Mouse (Mus musculus): ENCODE measurements around the gene Rundc1. TPM values are rescaled to one million over a fixed set of nuclear protein-coding genes. Genes with fewer than 3 reads are reported as not detected.

Rundc1 gene
- polyA plus RNA-seq, 1 experiment from 2014 or later: 24.1 TPM

DNA sequence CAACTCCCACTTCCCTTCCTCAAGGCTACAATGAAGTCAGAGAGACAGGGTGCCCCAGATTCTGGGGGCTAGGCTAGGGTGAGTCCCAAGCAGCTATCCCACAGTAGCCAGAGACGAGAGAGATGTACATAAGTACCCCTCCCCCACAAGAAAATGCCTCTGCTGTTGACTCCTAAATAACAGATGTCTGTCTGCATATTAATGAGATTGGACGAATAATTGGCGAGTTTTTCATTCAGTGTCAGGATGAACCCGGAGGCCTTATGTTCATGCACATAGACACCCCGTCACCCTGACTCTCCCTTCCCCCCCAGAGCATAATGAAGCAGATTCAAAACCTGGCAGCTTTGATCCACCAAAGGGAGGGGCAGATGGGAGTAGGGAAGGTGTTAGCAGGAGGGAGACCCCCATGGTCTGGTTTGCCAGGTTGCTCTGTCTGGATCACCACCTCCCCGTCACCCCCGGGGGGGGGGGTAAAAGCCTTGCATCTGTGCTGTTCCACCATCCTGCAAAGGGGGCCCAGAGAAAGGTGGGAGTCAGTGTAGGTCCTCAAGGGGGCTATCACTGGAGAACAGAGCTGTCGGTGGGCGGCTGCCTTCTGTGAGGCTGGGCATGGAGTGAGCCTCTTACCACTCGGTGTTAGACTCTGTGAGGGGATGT is 52.8 kb downstream of the Rundc1 start:
- peak overlapping the region; percentile 76 for H3K27ac ChIP-seq
- no peaks in the 10 kb centered on the region for H3K36me3 ChIP-seq (replicated peaks; ENCODE audit: control insufficient read depth, insufficient read depth)
- peaks cover 21% of the 10 kb centered on the region for H3K4me1 ChIP-seq (replicated peaks; ENCODE audit: control insufficient read depth, insufficient read depth, low read length)
- H3K9ac ChIP-seq: no peak overlapping the region
- ATAC-seq (ENCODE audit: low FRiP score) (peak; percentile 83), DNase-seq (ENCODE audit: low spot score) (peak; percentile 67)
- 10% methylated on average over 10 of the region's 10 CpGs for WGBS
- H3K4me2 ChIP-seq (replicated peaks): no peak overlapping the region
- no peaks in the 10 kb centered on the region for H3K9me3 ChIP-seq (ENCODE audit: control insufficient read depth, low read length)
- H3K27me3 ChIP-seq (ENCODE audit: control insufficient read depth, insufficient read depth, low read length): no peaks in the 10 kb centered on the region
- no peak overlapping the region for H3K4me3 ChIP-seq (replicated peaks; ENCODE audit: low read length)

- H3K9me3 ChIP-seq (ENCODE audit: control insufficient read depth, low read length): no peaks in the 10 kb centered on the region
- H3K27ac ChIP-seq: peak overlapping the region; percentile 76
- peak; percentile 63; the same call in 1 of the 2 replicates for ATAC-seq (ENCODE audit: low FRiP score)
- DNase-seq (ENCODE audit: low spot score): peak; percentile 28
- 1% methylated on average over 18 of the region's 18 CpGs for WGBS
- H3K36me3 ChIP-seq (replicated peaks; ENCODE audit: control insufficient read depth, insufficient read depth): no peaks in the 10 kb centered on the region
- no peaks in the 10 kb centered on the region for H3K27me3 ChIP-seq (ENCODE audit: control insufficient read depth, insufficient read depth, low read length)
- H3K4me2 ChIP-seq (replicated peaks): peak overlapping the region; percentile 42
- 0 out of 2 replicates have a peak overlapping the region, but pooled peaks have one; percentile 10 for H3K4me3 ChIP-seq (replicated peaks; ENCODE audit: low read length)
- H3K9ac ChIP-seq: peak overlapping the region; percentile 41
- H3K4me1 ChIP-seq (replicated peaks; ENCODE audit: control insufficient read depth, insufficient read depth, low read length): peaks cover 25% of the 10 kb centered on the region
These were observed 54.3 kb downstream of the Rundc1 start for GRCm38 (mm10) chr11:101479171-101479635.

GRCm38 (mm10) chr11:101480912-101481311 is 56.0 kb downstream of the Rundc1 start:
- no peaks in the 10 kb centered on the region for H3K27me3 ChIP-seq (ENCODE audit: control insufficient read depth, insufficient read depth, low read length)
- H3K4me1 ChIP-seq (replicated peaks; ENCODE audit: control insufficient read depth, insufficient read depth, low read length): peaks cover 25% of the 10 kb centered on the region
- 58% methylated on average over 6 of the region's 6 CpGs for WGBS
- H3K27ac ChIP-seq: no peak overlapping the region
- DNase-seq (ENCODE audit: low spot score) (no peak), ATAC-seq (ENCODE audit: low FRiP score) (no peak)
- H3K4me2 ChIP-seq (replicated peaks): no peak overlapping the region
- no peak overlapping the region for H3K4me3 ChIP-seq (replicated peaks; ENCODE audit: low read length)
- no peaks in the 10 kb centered on the region for H3K9me3 ChIP-seq (ENCODE audit: control insufficient read depth, low read length)
- no peak overlapping the region for H3K9ac ChIP-seq
- H3K36me3 ChIP-seq (replicated peaks; ENCODE audit: control insufficient read depth, insufficient read depth): no peaks in the 10 kb centered on the region

DNA sequence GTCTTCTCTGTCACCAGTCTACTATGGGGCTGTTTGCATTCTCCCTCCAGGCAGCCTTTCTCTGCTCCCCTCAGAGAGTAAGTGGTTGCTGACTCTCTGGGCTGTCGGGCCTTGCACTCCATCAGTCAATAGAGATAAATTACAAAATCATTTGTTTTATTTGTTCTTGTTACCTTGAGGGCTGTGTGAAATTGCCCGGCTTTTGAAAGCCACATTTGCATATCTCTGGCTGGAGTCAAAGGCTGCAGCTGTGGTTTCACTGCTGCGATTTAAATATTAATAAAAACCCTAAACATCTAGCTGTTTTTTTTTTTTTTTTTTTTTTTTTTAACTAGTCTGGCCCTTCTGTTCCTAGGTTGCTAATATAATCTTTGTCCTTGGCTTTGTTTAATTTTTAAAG is 58.9 kb downstream of the Rundc1 start:
- Histone ChIP-seq H3K27ac (peak overlapping the region; percentile 43; the same call in 1 of the 2 replicates), H3K9me3 (ENCODE audit: control insufficient read depth, low read length) (no peaks in the 10 kb centered on the region), H3K36me3 (replicated peaks; ENCODE audit: control insufficient read depth, insufficient read depth) (0 out of 2 replicates have a peak, but pooled peaks cover 5% of the 10 kb centered on the region), H3K4me1 (replicated peaks; ENCODE audit: control insufficient read depth, insufficient read depth, low read length) (peaks cover 13% of the 10 kb centered on the region; the same call in 1 of the 2 replicates), H3K4me2 (replicated peaks) (no peak overlapping the region), H3K9ac (no peak overlapping the region), H3K27me3 (ENCODE audit: control insufficient read depth, insufficient read depth, low read length) (no peaks in the 10 kb centered on the region), H3K4me3 (replicated peaks; ENCODE audit: low read length) (no peak overlapping the region)
- WGBS: 15% methylated on average over 3 of the region's 3 CpGs
- no peak for DNase-seq (ENCODE audit: low spot score)
- ATAC-seq (ENCODE audit: low FRiP score): no peak

DNA sequence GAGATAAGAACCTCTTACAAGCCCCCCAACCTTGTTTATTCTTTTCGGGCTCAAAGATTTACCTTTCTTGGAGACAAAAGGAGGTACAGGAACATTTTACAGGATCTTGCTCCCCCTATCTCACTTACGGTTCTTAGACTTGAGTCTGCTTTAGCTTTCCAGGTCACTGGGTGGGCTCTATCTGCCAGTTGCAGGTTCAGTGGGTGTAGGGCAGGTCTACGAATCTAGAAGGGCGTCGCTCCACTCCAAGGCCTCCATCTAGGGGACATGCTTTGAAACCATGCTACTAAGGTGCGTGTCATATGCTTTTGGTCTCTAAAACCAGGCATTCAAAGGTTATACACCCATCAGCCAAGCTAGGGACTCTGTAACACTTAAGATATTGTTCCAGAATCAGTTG is 59.4 kb downstream of the Rundc1 start:
- no peak overlapping the region for H3K4me2 ChIP-seq (replicated peaks)
- peak overlapping the region; percentile 21; the same call in 1 of the 2 replicates for H3K27ac ChIP-seq
- no peaks in the 10 kb centered on the region for H3K9me3 ChIP-seq (ENCODE audit: control insufficient read depth, low read length)
- no peak overlapping the region for H3K9ac ChIP-seq
- H3K4me1 ChIP-seq (replicated peaks; ENCODE audit: control insufficient read depth, insufficient read depth, low read length): peaks cover 9% of the 10 kb centered on the region; the same call in 1 of the 2 replicates
- H3K27me3 ChIP-seq (ENCODE audit: control insufficient read depth, insufficient read depth, low read length): no peaks in the 10 kb centered on the region
- 59% methylated on average over 6 of the region's 6 CpGs for WGBS
- H3K36me3 ChIP-seq (replicated peaks; ENCODE audit: control insufficient read depth, insufficient read depth): 0 out of 2 replicates have a peak, but pooled peaks cover 5% of the 10 kb centered on the region
- H3K4me3 ChIP-seq (replicated peaks; ENCODE audit: low read length): no peak overlapping the region
- no peak for DNase-seq (ENCODE audit: low spot score)
- ATAC-seq (ENCODE audit: low FRiP score): no peak

- H3K9ac ChIP-seq: no peak overlapping the region
- 92% methylated on average over 7 of the region's 7 CpGs for WGBS
- ATAC-seq (ENCODE audit: low FRiP score): no peak
- no peak overlapping the region for H3K4me3 ChIP-seq (replicated peaks; ENCODE audit: low read length)
- no peak overlapping the region for H3K4me2 ChIP-seq (replicated peaks)
- H3K27ac ChIP-seq: no peak overlapping the region
- H3K9me3 ChIP-seq (ENCODE audit: control insufficient read depth, low read length): no peaks in the 10 kb centered on the region
- no peak for DNase-seq (ENCODE audit: low spot score)
- H3K4me1 ChIP-seq (replicated peaks; ENCODE audit: control insufficient read depth, insufficient read depth, low read length): 0 out of 2 replicates have a peak, but pooled peaks cover 5% of the 10 kb centered on the region
- 0 out of 2 replicates have a peak, but pooled peaks cover 5% of the 10 kb centered on the region for H3K36me3 ChIP-seq (replicated peaks; ENCODE audit: control insufficient read depth, insufficient read depth)
- H3K27me3 ChIP-seq (ENCODE audit: control insufficient read depth, insufficient read depth, low read length): no peaks in the 10 kb centered on the region
These were observed 59.9 kb downstream of the Rundc1 start for GRCm38 (mm10) chr11:101484814-101485213.

Small RNA genes lying within 50 kb of the gene (microRNA-seq; reads per million reads assigned to microRNA genes)
- not detected for gene Mir6929

Other genes starting within 250 kb of the Rundc1 start
- gene Ccr10, start 249.6 kb upstream of the Rundc1 start, polyA plus RNA-seq (2014; fragmentation: Nextera tagmentation; extraction: Ambion mirVana): 0.23 and 0.25 TPM in 2 replicates
- gene Ezh1, start 198.6 kb upstream of the Rundc1 start, polyA plus RNA-seq (2014; fragmentation: Nextera tagmentation; extraction: Ambion mirVana): 26.9 and 37.2 TPM in 2 replicates
- gene Ramp2, start 179.1 kb upstream of the Rundc1 start, polyA plus RNA-seq (2014; fragmentation: Nextera tagmentation; extraction: Ambion mirVana): 102 and 117 TPM in 2 replicates
- gene Vps25, start 171.4 kb upstream of the Rundc1 start, polyA plus RNA-seq (2014; fragmentation: Nextera tagmentation; extraction: Ambion mirVana): 122 and 133 TPM in 2 replicates
- gene Wnk4, start 164.5 kb upstream of the Rundc1 start, polyA plus RNA-seq (2014; fragmentation: Nextera tagmentation; extraction: Ambion mirVana): 5.3 and 6.0 TPM in 2 replicates
- 0.42 and 0.91 TPM in 2 replicates for gene Cntd1, start 146.1 kb upstream of the Rundc1 start, polyA plus RNA-seq (2014; fragmentation: Nextera tagmentation; extraction: Ambion mirVana)
- gene Coa3, start 146.0 kb upstream of the Rundc1 start, polyA plus RNA-seq (2014; fragmentation: Nextera tagmentation; extraction: Ambion mirVana): 242 and 256 TPM in 2 replicates
- 172 and 176 TPM in 2 replicates for gene Becn1, start 122.8 kb upstream of the Rundc1 start, polyA plus RNA-seq (2014; fragmentation: Nextera tagmentation; extraction: Ambion mirVana)
- 89.7 and 97.3 TPM in 2 replicates for gene Psme3, start 108.9 kb upstream of the Rundc1 start, polyA plus RNA-seq (2014; fragmentation: Nextera tagmentation; extraction: Ambion mirVana)
- gene Aoc2, start 100.0 kb upstream of the Rundc1 start, polyA plus RNA-seq (2014; fragmentation: Nextera tagmentation; extraction: Ambion mirVana): 1.3 and 1.6 TPM in 2 replicates
- gene Aoc3, start 94.5 kb upstream of the Rundc1 start, polyA plus RNA-seq (2014; fragmentation: Nextera tagmentation; extraction: Ambion mirVana): 0.21 and 0.28 TPM in 2 replicates
- not detected in 2 replicates for gene G6pc, start 57.5 kb upstream of the Rundc1 start, polyA plus RNA-seq (2014; fragmentation: Nextera tagmentation; extraction: Ambion mirVana)
- 82.4 and 85.3 TPM in 2 replicates for gene Aarsd1, start 7.5 kb upstream of the Rundc1 start, polyA plus RNA-seq (2014; fragmentation: Nextera tagmentation; extraction: Ambion mirVana)
- gene Gm27029, start 289 bp upstream of the Rundc1 start, polyA plus RNA-seq (2014; fragmentation: Nextera tagmentation; extraction: Ambion mirVana): 7.3 and 8.8 TPM in 2 replicates
- 1.9 and 2.2 TPM in 2 replicates for gene Ptges3l, start 248 bp downstream of the Rundc1 start, polyA plus RNA-seq (2014; fragmentation: Nextera tagmentation; extraction: Ambion mirVana)
- 248 and 297 TPM in 2 replicates for gene Rpl27, start 17.2 kb downstream of the Rundc1 start, polyA plus RNA-seq (2014; fragmentation: Nextera tagmentation; extraction: Ambion mirVana)
- gene Ifi35, start 23.3 kb downstream of the Rundc1 start, polyA plus RNA-seq (2014; fragmentation: Nextera tagmentation; extraction: Ambion mirVana): 2.6 and 5.4 TPM in 2 replicates
- gene Rnd2, start 39.9 kb downstream of the Rundc1 start, polyA plus RNA-seq (2014; fragmentation: Nextera tagmentation; extraction: Ambion mirVana): 51.0 and 52.5 TPM in 2 replicates
- gene Vat1, start 41.1 kb downstream of the Rundc1 start, polyA plus RNA-seq (2014; fragmentation: Nextera tagmentation; extraction: Ambion mirVana): 99.9 and 117 TPM in 2 replicates
- 3.2 TPM in 2 replicates for gene Brca1, start 126.9 kb downstream of the Rundc1 start, polyA plus RNA-seq (2014; fragmentation: Nextera tagmentation; extraction: Ambion mirVana)
- gene Nbr1, start 127.1 kb downstream of the Rundc1 start, polyA plus RNA-seq (2014; fragmentation: Nextera tagmentation; extraction: Ambion mirVana): 90.1 and 93.0 TPM in 2 replicates
- 4.7 and 4.8 TPM in 2 replicates for gene Tmem106a, start 157.2 kb downstream of the Rundc1 start, polyA plus RNA-seq (2014; fragmentation: Nextera tagmentation; extraction: Ambion mirVana)
- gene Gm11634, start 174.2 kb downstream of the Rundc1 start, polyA plus RNA-seq (2014; fragmentation: Nextera tagmentation; extraction: Ambion mirVana): not detected in 2 replicates
- gene Rdm1, start 202.1 kb downstream of the Rundc1 start, polyA plus RNA-seq (2014; fragmentation: Nextera tagmentation; extraction: Ambion mirVana): 13.7 and 16.6 TPM in 2 replicates
- gene Arl4d, start 240.5 kb downstream of the Rundc1 start, polyA plus RNA-seq (2014; fragmentation: Nextera tagmentation; extraction: Ambion mirVana): 5.6 and 5.9 TPM in 2 replicates